Mouse (Mus musculus) embryonic facial prominence, embryonic 15.5 days (tissue): ENCODE measurements at regions not wholly inside any gene's neighbourhood (a gene's known extent, or its start where the extent isn't known, plus 50 kb on each side); places are given as distances from the start of the nearest gene placed in this dataset.

Experiments
- ATAC-seq: fragments of 200-750 bp; cut with Nextera tagmentation; 2 replicates; pipeline ENCODE4 v1.8.0; 2017; ENCODE audit warnings: low read depth, moderate TSS enrichment; ENCODE audit not compliant: insufficient number of reproducible peaks, low FRiP score, low TSS enrichment
- H3K27ac ChIP-seq: fragments of 300-500 bp; sonication (generic); replicated peaks from 2 replicates; pipeline ENCODE4 v1.5.1; 2015; ENCODE audit warnings: mild to moderate bottlenecking, inconsistent platforms
- H3K27me3 ChIP-seq: fragments of 300-500 bp; sonication (generic); 2 replicates; pipeline ENCODE4 v1.6.1; 2015; ENCODE audit warnings: inconsistent platforms
- H3K36me3 ChIP-seq: fragments of 300-500 bp; sonication (generic); 2 replicates; pipeline ENCODE4 v1.6.1; 2015; ENCODE audit warnings: mild to moderate bottlenecking, inconsistent platforms
- H3K4me1 ChIP-seq: fragments of 300-500 bp; sonication (generic); 2 replicates; pipeline ENCODE4 v1.6.1; 2015; ENCODE audit warnings: inconsistent platforms
- H3K4me2 ChIP-seq: fragments of 300-500 bp; sonication (generic); replicated peaks from 2 replicates; pipeline ENCODE4 v1.6.1; 2015; ENCODE audit warnings: mild to moderate bottlenecking, inconsistent platforms
- H3K4me3 ChIP-seq: fragments of 300-500 bp; sonication (generic); replicated peaks from 2 replicates; pipeline ENCODE4 v1.5.1; 2015; ENCODE audit warnings: mild to moderate bottlenecking, inconsistent platforms
- H3K9ac ChIP-seq: fragments of 300-500 bp; sonication (generic); 2 replicates; pipeline ENCODE4 v1.6.1; 2015; ENCODE audit warnings: inconsistent platforms
- H3K9me3 ChIP-seq: fragments of 300-500 bp; sonication (generic); replicated peaks from 2 replicates; pipeline ENCODE4 v1.6.1; 2016; ENCODE audit warnings: inconsistent platforms
- WGBS: fragments of 180-500 bp; shearing (Covaris S2); methylation state at CpG from one replicate; pipeline ENCODE4 v1.1.7; 2015; 5-methylcytosine and 5-hydroxymethylcytosine counted together

DNA sequence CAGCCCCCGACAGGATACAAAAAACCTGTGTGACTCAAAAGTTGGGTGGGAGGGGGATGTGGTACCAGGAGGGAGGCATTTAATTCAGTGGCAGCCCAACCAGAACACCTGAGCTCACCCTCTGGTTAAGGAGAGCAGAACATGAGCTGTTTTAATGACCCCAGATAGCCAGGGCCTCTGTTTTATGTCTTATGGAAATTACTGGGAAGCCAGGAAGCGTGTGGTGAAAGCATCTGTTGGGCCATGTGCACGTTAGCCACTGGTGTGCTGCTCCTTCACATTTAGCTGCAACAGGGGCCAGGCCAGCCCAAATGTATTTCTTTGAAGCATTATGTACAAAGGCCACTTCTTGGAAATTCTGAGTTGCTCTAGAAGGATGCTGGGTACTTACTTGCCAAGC lies 308.2 kb upstream of the Hnrnpa3 start:
- no peak overlapping the region for H3K27ac ChIP-seq
- ATAC-seq, result no peak

DNA sequence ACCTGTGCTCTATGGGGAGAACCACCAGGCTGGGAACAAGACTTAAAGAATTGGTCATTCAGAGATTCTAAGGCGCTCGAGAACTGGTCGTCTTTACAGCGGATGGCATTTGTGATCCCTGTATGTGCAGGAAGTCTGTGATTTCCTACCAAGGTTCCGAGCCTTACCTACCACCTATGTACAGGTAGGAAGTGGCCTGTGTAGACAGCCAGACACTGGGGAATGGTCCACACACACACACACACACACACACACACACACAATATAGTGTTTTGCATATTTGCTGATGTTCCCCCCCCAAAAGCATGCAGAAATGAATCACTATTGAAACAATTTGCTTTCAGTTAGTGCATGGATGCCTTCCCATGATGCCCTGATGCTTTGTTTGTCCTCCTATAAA lies 307.1 kb upstream of the Hnrnpa3 start:
- H3K9ac ChIP-seq, result no peak overlapping the region
- H3K36me3 ChIP-seq, result no peaks in the 10 kb centered on the region
- no peak for ATAC-seq
- H3K27ac ChIP-seq, result no peak overlapping the region
- 98% methylated on average over 5 of the region's 5 CpGs for WGBS
- no peaks in the 10 kb centered on the region for H3K4me1 ChIP-seq
- no peaks in the 10 kb centered on the region for H3K9me3 ChIP-seq
- H3K4me3 ChIP-seq, result no peak overlapping the region
- H3K4me2 ChIP-seq, result no peak overlapping the region
- no peaks in the 10 kb centered on the region for H3K27me3 ChIP-seq

More for the DNA sequence above, 308.2 kb upstream of the Hnrnpa3 start:
- Histone ChIP-seq H3K36me3 (no peaks in the 10 kb centered on the region), H3K9ac (no peak overlapping the region), H3K4me3 (no peak overlapping the region), H3K9me3 (no peaks in the 10 kb centered on the region), H3K4me1 (no peaks in the 10 kb centered on the region), H3K27me3 (no peaks in the 10 kb centered on the region), H3K4me2 (no peak overlapping the region)
- WGBS, result 78% methylated on average over 3 of the region's 3 CpGs

DNA sequence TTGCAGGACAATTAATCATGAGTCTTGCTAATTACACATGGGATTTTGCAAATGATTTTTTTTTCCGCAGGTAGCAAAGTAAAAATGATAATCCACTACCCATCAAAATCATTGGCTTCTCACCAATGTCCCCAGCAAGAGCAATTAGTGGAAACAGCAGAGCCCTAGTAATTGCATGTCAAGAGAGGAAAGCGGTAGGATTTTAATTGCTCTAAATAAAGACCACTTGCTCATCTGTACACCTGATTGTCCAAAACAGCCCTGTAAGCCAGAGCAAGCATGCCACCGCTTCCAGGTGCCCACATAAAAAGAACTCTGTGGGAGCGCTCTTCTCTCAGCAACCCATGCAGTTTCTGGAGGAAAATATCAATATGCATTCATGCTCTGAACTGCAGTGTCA lies 306.5 kb upstream of the Hnrnpa3 start:
- no peak for ATAC-seq
- no peak overlapping the region for H3K4me3 ChIP-seq
- WGBS, result 78% methylated on average over 4 of the region's 4 CpGs
- H3K4me2 ChIP-seq, result no peak overlapping the region
- no peak overlapping the region for H3K9ac ChIP-seq
- no peaks in the 10 kb centered on the region for H3K4me1 ChIP-seq
- no peak overlapping the region for H3K27ac ChIP-seq
- no peaks in the 10 kb centered on the region for H3K27me3 ChIP-seq
- H3K36me3 ChIP-seq, result no peaks in the 10 kb centered on the region
- no peaks in the 10 kb centered on the region for H3K9me3 ChIP-seq

DNA sequence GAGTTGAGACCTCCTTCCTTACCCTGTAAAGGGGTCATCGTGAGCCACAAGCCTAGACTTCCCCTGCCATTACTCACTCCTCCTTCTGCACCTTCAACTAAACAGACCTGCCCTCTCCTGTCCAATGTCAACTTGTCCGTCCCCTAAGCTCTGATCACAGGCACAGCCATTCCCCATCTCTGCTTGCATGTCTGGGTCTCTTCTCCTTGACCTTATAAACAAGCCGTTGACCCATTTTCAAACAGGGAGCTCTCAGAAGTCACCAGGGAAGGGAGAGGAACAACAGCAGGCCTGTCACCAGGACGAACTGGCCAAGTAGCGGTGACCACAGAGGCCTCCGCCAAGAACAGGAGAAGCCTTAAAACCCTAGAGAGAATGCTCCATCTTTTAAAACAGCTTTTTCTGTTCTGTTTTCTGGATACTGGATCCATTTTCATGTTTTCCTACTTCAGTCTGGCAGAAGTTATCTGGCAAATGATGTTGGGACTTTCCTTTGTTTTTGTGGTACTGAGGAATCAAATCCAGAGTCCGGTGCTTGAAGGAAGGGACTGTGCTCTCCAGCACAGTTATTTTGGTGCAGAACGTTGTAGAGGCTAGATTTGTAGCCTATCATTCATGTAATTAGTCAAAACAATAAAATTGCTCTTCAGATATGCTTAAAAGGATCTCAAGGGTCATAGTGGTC lies 302.2 kb upstream of the Hnrnpa3 start:
- no peaks in the 10 kb centered on the region for H3K4me1 ChIP-seq
- H3K9ac ChIP-seq, result no peak overlapping the region
- no peak overlapping the region for H3K27ac ChIP-seq
- H3K4me2 ChIP-seq, result no peak overlapping the region
- H3K4me3 ChIP-seq, result no peak overlapping the region
- no peaks in the 10 kb centered on the region for H3K9me3 ChIP-seq
- WGBS, result 74% methylated on average over 8 of the region's 8 CpGs
- H3K36me3 ChIP-seq, result no peaks in the 10 kb centered on the region
- ATAC-seq, result no peak
- no peaks in the 10 kb centered on the region for H3K27me3 ChIP-seq

DNA sequence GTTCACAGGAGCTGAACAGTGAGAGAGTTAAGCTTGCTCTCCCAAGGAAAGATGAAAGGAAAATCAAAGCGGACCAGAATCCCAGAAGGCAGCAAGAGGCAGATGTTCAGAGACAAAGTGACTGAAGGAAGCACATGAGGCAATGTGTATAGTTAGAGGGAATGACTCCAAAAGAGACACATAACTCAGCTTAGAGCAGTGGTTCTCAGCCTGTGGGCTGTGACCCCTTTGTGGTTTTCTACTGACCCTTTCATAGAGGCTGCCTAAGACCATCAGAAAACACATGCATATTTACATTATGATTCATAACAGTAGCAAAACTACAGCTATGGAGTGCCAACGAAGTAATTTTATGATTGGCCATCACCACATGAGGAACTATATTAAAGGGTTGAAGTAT lies 301.5 kb upstream of the Hnrnpa3 start:
- no peak overlapping the region for H3K4me2 ChIP-seq
- no peaks in the 10 kb centered on the region for H3K9me3 ChIP-seq
- H3K27ac ChIP-seq, result no peak overlapping the region
- H3K4me1 ChIP-seq, result no peaks in the 10 kb centered on the region
- no peaks in the 10 kb centered on the region for H3K36me3 ChIP-seq
- no peak overlapping the region for H3K4me3 ChIP-seq
- H3K9ac ChIP-seq, result no peak overlapping the region
- WGBS, result 75% methylated on average over 2 of the region's 2 CpGs
- no peak for ATAC-seq
- no peaks in the 10 kb centered on the region for H3K27me3 ChIP-seq

DNA sequence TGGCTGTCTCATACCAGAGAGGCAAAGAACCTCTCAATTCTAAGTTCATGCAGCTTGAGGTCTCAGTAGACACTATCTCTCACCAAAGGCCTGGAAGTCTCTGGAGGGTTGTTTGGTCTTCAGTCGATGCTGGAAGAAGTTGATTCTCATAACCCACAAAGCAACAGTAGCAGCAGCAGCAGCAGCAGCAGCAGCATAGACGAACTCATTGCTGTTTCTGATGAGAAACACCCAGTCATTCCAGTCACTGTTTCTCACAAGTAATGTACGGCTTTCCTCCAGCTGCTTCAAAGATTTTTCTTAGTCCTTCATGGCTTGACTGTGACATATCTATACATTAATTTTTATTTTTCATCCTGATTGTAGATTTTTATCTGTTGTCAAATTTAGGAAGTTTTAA lies 298.1 kb upstream of the Hnrnpa3 start:
- Histone ChIP-seq H3K4me2 (no peak overlapping the region), H3K4me3 (no peak overlapping the region), H3K9me3 (no peaks in the 10 kb centered on the region), H3K27ac (no peak overlapping the region), H3K36me3 (no peaks in the 10 kb centered on the region), H3K9ac (no peak overlapping the region), H3K27me3 (no peaks in the 10 kb centered on the region), H3K4me1 (no peaks in the 10 kb centered on the region)
- 71% methylated on average over 3 of the region's 3 CpGs for WGBS
- no peak for ATAC-seq

DNA sequence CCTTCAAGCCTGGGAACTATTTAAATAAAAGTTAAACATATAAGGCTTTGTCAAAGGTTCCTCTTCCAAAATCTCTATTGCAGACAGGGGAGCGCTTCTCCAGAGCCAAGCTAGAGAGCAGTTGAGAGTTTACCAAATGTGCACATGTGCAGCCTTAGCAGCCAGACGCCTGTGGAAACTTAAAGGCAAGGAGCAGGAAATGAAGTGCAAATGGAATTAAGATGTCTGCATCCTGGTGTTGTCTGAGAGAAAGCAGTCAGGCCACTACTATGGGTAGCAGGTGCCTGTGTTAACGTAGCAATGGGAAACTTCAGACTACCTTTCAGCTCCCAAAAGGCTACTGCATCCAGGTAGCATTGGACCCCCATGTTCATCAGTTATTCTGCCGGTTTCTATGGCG lies 282.4 kb upstream of the Hnrnpa3 start:
- Histone ChIP-seq H3K9me3 (no peaks in the 10 kb centered on the region), H3K36me3 (no peaks in the 10 kb centered on the region), H3K27me3 (no peaks in the 10 kb centered on the region), H3K27ac (no peak overlapping the region), H3K9ac (no peak overlapping the region), H3K4me2 (no peak overlapping the region), H3K4me1 (no peaks in the 10 kb centered on the region), H3K4me3 (no peak overlapping the region)
- 64% methylated on average over 5 of the region's 5 CpGs for WGBS
- ATAC-seq, result no peak

DNA sequence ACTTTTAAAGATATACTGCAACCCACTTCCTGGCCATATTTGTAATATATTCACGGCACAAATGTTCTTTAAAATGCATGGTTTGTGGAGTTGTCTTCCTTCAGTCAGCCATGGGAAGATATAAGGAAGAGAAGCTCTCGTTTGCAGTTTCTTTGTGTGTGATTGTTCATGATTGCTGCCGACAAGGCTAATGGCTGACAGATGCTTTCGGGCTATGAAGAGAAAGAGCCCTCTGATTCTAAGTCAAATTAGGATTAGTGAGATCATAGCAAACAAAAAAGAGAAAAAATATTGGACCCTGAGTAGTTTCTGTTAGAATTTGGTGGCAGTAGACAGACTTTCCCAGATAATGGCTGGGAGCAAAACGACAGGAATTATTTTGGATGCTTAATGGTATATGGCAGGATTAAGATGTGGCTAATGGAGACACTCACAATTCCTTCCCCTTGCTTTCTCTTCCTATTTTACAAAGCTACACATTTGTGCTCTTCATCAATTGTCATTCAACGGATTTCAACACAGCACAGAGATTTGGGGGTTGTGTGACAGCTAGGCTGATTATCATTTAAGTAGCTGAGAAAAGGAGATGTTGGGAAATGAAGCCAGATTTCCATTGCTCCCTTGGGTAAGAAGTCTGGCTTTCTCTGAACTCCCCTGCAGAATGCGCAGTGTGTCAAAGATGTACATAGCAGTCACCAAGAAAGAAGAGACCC lies 273.4 kb upstream of the Hnrnpa3 start:
- WGBS, result 32% methylated on average over 7 of the region's 7 CpGs
- Histone ChIP-seq H3K4me2 (no peak overlapping the region), H3K4me1 (no peaks in the 10 kb centered on the region), H3K4me3 (no peak overlapping the region), H3K9ac (no peak overlapping the region), H3K27me3 (no peaks in the 10 kb centered on the region), H3K36me3 (no peaks in the 10 kb centered on the region), H3K9me3 (no peaks in the 10 kb centered on the region), H3K27ac (no peak overlapping the region)
- ATAC-seq, result no peak

DNA sequence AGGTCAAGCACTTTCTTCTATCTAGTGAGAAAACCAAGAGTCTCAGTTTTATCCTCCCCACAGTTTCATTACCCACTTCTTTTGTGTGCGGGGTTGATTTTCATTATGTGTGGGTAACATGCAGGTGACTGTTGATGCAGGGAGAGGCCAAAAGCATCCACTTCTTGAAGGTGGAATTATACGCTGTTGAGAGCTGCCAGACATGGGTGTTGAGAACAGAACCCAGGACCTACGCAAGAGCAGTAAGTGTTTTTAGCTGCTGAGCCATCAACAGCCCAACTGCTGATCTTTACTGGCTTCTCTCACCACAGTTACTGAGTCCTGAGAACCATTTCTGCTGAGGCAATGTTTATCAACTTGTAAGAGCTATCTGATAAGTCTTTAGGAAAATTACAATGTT lies 272.4 kb upstream of the Hnrnpa3 start:
- Histone ChIP-seq H3K9me3 (no peaks in the 10 kb centered on the region), H3K4me3 (no peak overlapping the region), H3K27ac (no peak overlapping the region), H3K36me3 (no peaks in the 10 kb centered on the region), H3K4me1 (no peaks in the 10 kb centered on the region), H3K9ac (no peak overlapping the region), H3K4me2 (no peak overlapping the region), H3K27me3 (no peaks in the 10 kb centered on the region)
- ATAC-seq, result no peak
- 92% methylated on average over 3 of the region's 3 CpGs for WGBS

DNA sequence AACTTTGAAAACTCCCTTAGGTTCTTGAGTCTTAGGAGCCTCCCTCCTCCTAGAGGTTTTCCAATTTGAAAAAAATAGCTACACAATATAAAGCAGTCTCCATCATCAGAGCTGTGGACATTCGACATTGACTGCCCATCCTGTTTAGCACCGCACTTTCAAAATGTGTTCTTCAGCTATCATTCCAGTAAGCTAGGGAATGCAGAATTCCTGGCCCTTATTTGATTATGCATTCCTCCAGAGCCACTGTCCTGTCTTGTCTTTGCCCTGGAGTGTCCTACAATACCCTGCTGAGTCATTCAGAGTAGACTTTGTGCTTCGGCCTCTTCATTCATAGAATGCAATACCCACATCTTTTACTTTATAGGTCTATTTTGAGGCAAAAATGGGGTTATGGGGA lies 267.0 kb upstream of the Hnrnpa3 start:
- no peak overlapping the region for H3K9ac ChIP-seq
- H3K4me1 ChIP-seq, result no peaks in the 10 kb centered on the region
- ATAC-seq, result no peak
- H3K27ac ChIP-seq, result no peak overlapping the region
- no peak overlapping the region for H3K4me2 ChIP-seq
- WGBS, result 94% methylated on average over 3 of the region's 3 CpGs
- H3K4me3 ChIP-seq, result no peak overlapping the region
- no peaks in the 10 kb centered on the region for H3K27me3 ChIP-seq
- H3K9me3 ChIP-seq, result no peaks in the 10 kb centered on the region
- H3K36me3 ChIP-seq, result no peaks in the 10 kb centered on the region

DNA sequence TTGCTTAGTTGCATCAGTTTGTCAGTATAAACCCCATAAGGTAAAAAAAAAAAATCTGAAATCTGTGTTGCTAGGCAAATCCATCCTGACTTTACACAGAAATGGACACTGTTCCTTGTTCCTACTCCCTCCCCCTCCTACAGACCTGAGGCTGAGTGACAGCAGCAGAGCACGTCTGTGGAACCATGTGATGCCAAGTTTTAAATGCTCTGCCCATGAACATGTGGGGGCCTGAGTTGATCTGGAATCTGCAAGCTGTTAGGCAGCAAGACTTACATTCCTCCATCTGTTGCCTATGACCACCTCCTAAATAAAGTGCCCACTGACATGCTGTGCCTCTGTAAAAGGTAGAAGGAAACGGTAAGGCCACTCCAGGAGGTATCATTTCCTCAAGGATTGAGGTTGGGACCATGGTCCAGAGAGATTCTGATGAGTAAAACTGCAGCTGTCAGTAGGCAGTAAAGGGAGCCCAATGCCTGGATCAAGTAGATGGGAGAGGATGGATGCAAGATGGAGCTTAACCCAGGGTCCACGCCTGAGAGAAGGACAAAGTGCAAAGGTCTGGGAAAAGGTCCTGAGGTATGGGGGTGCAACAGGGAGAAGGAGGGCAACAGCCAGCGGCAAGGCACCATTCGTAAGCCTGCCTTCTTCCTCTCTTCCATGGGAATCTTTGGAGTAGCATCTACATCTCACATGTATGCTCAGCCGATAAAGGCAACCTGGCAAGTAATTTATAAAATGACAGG lies 264.0 kb upstream of the Hnrnpa3 start:
- Histone ChIP-seq H3K36me3 (no peaks in the 10 kb centered on the region), H3K4me2 (no peak overlapping the region), H3K27me3 (no peaks in the 10 kb centered on the region), H3K9me3 (no peaks in the 10 kb centered on the region), H3K27ac (no peak overlapping the region), H3K4me1 (no peaks in the 10 kb centered on the region), H3K9ac (no peak overlapping the region), H3K4me3 (no peak overlapping the region)
- 57% methylated on average over 6 of the region's 6 CpGs for WGBS
- ATAC-seq, result no peak
